Mouse (Mus musculus) bone marrow macrophage, adult 2 months (primary cell): Measurements from ENCODE around the gene Fbxo8. TPM values are rescaled to one million over a fixed set of nuclear protein-coding genes. Genes with fewer than 3 reads are reported as not detected.

ENCODE experiments used
- H3K27ac ChIP-seq: 2 replicates; pipeline ENCODE4 v1.5.1; 2012; ENCODE audit warnings: low read depth, low read length; ENCODE audit not compliant: insufficient read depth
- H3K4me1 ChIP-seq: 2 replicates; pipeline ENCODE4 v1.6.1; 2012; ENCODE audit warnings: low read length; ENCODE audit not compliant: control insufficient read depth, insufficient read depth
- H3K4me3 ChIP-seq: 2 replicates; pipeline ENCODE4 v1.5.1; 2012; ENCODE audit warnings: mild to moderate bottlenecking, low read length, moderate library complexity; ENCODE audit not compliant: insufficient read depth
- CTCF ChIP-seq: IDR thresholded peaks from 2 replicates; pipeline ENCODE4 v1.5.1; 2012; ENCODE audit warnings: low read depth, mild to moderate bottlenecking, low read length, moderate library complexity
- POLR2A ChIP-seq: IDR thresholded peaks from 2 replicates; pipeline ENCODE4 v1.6.1; 2012; ENCODE audit warnings: mild to moderate bottlenecking, low read depth, low read length, borderline replicate concordance
- polyA plus RNA-seq: library from polyadenylated mRNA; stranded (reverse); fragments of >200 nt; gene quantifications from 2 replicates; pipeline ENCODE4 v1.2.4, GENCODE M21; 2012; ENCODE audit not compliant: missing spikeins, insufficient read depth, insufficient read length

The Fbxo8 gene
- polyA plus RNA-seq, 1 experiment = 36.7 TPM

DNA sequence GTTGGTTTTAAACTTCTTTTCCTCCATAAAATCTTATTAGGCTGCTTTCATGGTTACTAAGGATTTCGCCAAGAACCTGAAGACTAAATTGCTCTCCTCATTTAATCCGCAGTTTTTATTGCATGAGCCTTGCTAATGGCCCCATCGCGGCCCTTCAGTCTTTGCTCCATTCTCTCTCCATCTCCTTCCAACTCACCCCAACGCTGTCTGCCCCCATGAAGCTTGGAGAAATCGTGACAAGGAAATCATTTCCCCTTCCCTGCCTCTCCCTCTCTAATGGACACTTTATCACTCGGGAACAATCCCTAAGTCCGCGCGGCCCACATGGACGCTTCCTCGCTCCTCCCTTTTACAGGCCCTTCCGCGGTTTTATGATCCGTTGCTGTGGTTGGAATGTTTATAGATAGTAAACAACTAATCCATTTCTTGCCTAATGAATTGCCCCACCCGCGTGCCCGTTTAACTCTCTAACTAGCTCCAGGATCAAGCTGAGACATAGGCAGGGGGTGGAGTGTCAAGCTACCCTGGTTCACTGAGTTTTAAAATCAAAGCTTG is 71.7 kb downstream of the Fbxo8 start:
- Histone ChIP-seq H3K4me1 (peaks cover 2% of the 10 kb centered on the region; the same call in 1 of the 2 replicates), H3K27ac (no peak overlapping the region), H3K4me3 (no peak overlapping the region)
- no peak for TF ChIP-seq CTCF
- TF ChIP-seq POLR2A = no peak

- H3K4me1 ChIP-seq = peaks cover 2% of the 10 kb centered on the region; the same call in 1 of the 2 replicates
- no peak overlapping the region for H3K4me3 ChIP-seq
- no peak overlapping the region for H3K27ac ChIP-seq
- no peak for TF ChIP-seq CTCF
- TF ChIP-seq POLR2A = no peak
These were observed 72.5 kb downstream of the Fbxo8 start for GRCm38 (mm10) chr8:56623346-56623745.

DNA sequence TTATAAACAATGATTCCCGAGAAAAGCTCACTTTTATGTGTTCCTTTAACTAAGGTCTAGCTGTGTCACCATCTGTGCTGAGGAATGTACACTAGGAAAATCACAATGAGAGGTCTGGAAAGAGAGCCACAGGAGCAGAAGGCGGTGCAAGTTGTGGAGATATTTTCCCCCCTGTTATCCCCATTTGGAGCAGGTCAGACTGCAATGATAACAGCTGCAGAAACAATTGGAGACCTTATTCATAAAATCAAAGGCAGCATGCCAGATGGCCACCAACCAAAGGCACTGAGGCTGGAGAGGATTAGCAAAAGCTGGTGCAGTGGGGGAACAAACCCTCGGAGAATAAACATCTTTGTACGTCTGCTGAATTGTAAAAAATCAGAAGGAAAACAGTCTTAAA is 78.3 kb downstream of the Fbxo8 start:
- TF ChIP-seq CTCF = no peak
- no peak for TF ChIP-seq POLR2A
- H3K4me3 ChIP-seq = no peak overlapping the region
- H3K4me1 ChIP-seq = no peaks in the 10 kb centered on the region
- H3K27ac ChIP-seq = no peak overlapping the region

GRCm38 (mm10) chr8:56639277-56639676 is 88.4 kb downstream of the Fbxo8 start:
- no peaks in the 10 kb centered on the region for H3K4me1 ChIP-seq
- no peak overlapping the region for H3K4me3 ChIP-seq
- H3K27ac ChIP-seq = no peak overlapping the region
- no peak for TF ChIP-seq POLR2A
- no peak for TF ChIP-seq CTCF

Other genes starting within 250 kb of the Fbxo8 start
- 20.4 and 25.2 TPM in 2 replicates for gene Cep44, start within 50 bp of the Fbxo8 start, polyA plus RNA-seq